Mouse (Mus musculus) intestine, embryonic 16.5 days (tissue): ENCODE data around the gene Gm47995. TPM values are rescaled to one million over a fixed set of nuclear protein-coding genes. Genes with fewer than 3 reads are reported as not detected.

Experiments used
- ATAC-seq: fragments of 200-750 bp; cut with Nextera tagmentation; 2 replicates; pipeline ENCODE4 v1.8.0; 2017; ENCODE audit warnings: moderate TSS enrichment, moderate library complexity
- H3K27ac ChIP-seq: fragments of 300-500 bp; sonication (generic); 2 replicates; pipeline ENCODE4 v1.5.1; 2014; ENCODE audit warnings: mild to moderate bottlenecking, low read length
- H3K27me3 ChIP-seq: fragments of 300-500 bp; sonication (generic); replicated peaks from 2 replicates; pipeline ENCODE4 v1.6.1; 2014; ENCODE audit warnings: low read length, control low read depth, mixed read lengths; ENCODE audit not compliant: control insufficient read depth, insufficient read depth
- H3K36me3 ChIP-seq: fragments of 300-500 bp; sonication (generic); 2 replicates; pipeline ENCODE4 v1.6.1; 2014; ENCODE audit warnings: low read length, control low read depth; ENCODE audit not compliant: control insufficient read depth, insufficient read depth
- H3K4me1 ChIP-seq: fragments of 300-500 bp; sonication (generic); 2 replicates; pipeline ENCODE4 v1.6.1; 2014; ENCODE audit warnings: low read length, control low read depth, mixed read lengths; ENCODE audit not compliant: control insufficient read depth, insufficient read depth
- H3K4me2 ChIP-seq: fragments of 300-500 bp; sonication (generic); 2 replicates; pipeline ENCODE4 v1.6.1; 2014; ENCODE audit warnings: low read depth, low read length, control low read depth
- H3K4me3 ChIP-seq: fragments of 300-500 bp; sonication (generic); 2 replicates; pipeline ENCODE4 v1.5.1; 2014; ENCODE audit warnings: mild to moderate bottlenecking, low read length
- H3K9ac ChIP-seq: fragments of 300-500 bp; sonication (generic); 2 replicates; pipeline ENCODE4 v1.6.1; 2014; ENCODE audit warnings: low read depth, low read length
- H3K9me3 ChIP-seq: fragments of 300-500 bp; sonication (generic); 2 replicates; pipeline ENCODE4 v1.6.1; 2016; ENCODE audit warnings: low read length, control low read depth; ENCODE audit not compliant: control insufficient read depth
- WGBS: fragments of 180-500 bp; shearing (Covaris S2); extraction: QIAGEN DNeasy Blood & Tissue Kit; methylation state at CpG from one replicate; pipeline ENCODE4 v1.1.7; 2014; 5-methylcytosine and 5-hydroxymethylcytosine counted together
- polyA plus RNA-seq: library from polyadenylated mRNA; unstranded; fragments of >200 nt; fragmentation: Nextera tagmentation; extraction: Ambion mirVana; gene quantifications from 2 replicates; pipeline ENCODE4 v1.2.1, GENCODE M21; 2015

The Gm47995 gene
- polyA plus RNA-seq, 1 experiment from 2014 or later: not detected

DNA sequence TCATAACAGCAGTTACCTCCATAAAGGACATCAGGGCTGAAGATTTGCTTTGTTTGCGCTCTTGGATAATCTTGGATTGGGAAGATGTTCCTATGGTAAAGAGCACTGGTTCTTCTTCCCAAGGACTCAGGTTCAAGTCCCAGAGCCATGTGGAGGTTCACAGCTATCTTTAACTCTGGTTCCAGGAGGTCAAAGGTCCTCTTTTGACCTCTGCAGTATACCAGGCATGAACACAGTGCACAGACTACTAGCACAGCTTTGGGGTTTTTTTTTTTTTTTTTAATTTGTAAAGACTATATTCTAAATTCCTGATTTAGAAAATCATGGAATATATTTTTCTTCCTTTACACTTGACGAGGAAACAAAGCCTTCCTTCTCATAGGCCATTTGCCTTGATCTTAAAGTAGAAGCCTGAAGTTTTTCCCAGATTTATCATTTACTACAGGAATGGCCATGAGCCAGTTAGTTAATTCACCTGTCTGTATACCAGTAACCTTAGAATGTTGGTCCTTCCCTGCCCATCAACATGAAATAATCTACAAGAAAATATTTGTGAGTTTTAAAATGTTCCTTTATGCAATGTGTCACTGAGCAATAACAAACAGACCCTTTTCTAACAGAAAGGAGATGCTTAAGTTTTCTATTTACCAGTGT lies 39.3 kb upstream of the Gm47995 start:
- no peak overlapping the region for H3K4me2 ChIP-seq
- no peak overlapping the region for H3K27ac ChIP-seq
- no peak overlapping the region for H3K4me3 ChIP-seq
- peak; percentile 66; the same call in 1 of the 2 replicates for ATAC-seq
- no peaks in the 10 kb centered on the region for H3K27me3 ChIP-seq
- H3K9me3 ChIP-seq: no peaks in the 10 kb centered on the region
- peaks cover 5% of the 10 kb centered on the region; the same call in 1 of the 2 replicates for H3K4me1 ChIP-seq
- WGBS: 84% methylated on average over 2 of the region's 2 CpGs
- H3K36me3 ChIP-seq: no peaks in the 10 kb centered on the region
- no peak overlapping the region for H3K9ac ChIP-seq

DNA sequence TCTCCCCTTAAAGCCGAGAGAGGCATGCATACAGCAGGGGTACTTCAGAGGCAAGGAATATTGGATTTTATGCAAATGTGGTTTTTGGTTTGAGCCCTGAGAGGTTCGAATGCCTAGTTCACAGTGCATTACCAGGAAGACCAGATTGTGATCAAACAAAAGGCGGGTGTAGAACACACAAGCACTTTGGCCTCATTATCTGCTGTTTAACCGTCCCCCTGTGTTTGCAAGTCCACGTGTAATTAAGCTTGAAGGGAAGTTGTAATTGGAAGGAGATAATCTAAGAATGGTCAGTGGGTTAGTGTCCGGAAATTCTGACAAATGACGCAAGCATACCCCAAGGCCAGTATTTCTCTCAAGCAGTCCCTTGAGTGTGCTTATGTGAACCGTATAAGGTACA lies 32.2 kb upstream of the Gm47995 start:
- WGBS: 34% methylated on average over 8 of the region's 8 CpGs

GRCm38 (mm10) chr1:151167297-151168047 lies 30.8 kb upstream of the Gm47995 start:
- WGBS: 17% methylated on average over 12 of the region's 12 CpGs
- Histone ChIP-seq H3K27ac (peak overlapping the region; percentile 91), H3K9ac (peak overlapping the region; percentile 14)

More for the DNA sequence above, 32.2 kb upstream of the Gm47995 start:
- H3K4me3 ChIP-seq: no peak overlapping the region
- peak; percentile 48 for ATAC-seq
- H3K9me3 ChIP-seq: no peaks in the 10 kb centered on the region
- no peaks in the 10 kb centered on the region for H3K27me3 ChIP-seq
- no peak overlapping the region for H3K9ac ChIP-seq
- H3K27ac ChIP-seq: peak overlapping the region; percentile 73; the same call in 1 of the 2 replicates
- H3K36me3 ChIP-seq: no peaks in the 10 kb centered on the region
- peaks cover 7% of the 10 kb centered on the region for H3K4me1 ChIP-seq
- H3K4me2 ChIP-seq: no peak overlapping the region

GRCm38 (mm10) chr1:151168637-151169036 lies 29.6 kb upstream of the Gm47995 start:
- no peak overlapping the region for H3K4me2 ChIP-seq
- no peaks in the 10 kb centered on the region for H3K27me3 ChIP-seq
- H3K27ac ChIP-seq: 0 out of 2 replicates have a peak overlapping the region, but pooled peaks have one; percentile 91
- WGBS: 57% methylated on average over 3 of the region's 3 CpGs
- H3K4me1 ChIP-seq: peaks cover 7% of the 10 kb centered on the region
- H3K9ac ChIP-seq: no peak overlapping the region
- H3K9me3 ChIP-seq: no peaks in the 10 kb centered on the region
- H3K4me3 ChIP-seq: no peak overlapping the region
- no peaks in the 10 kb centered on the region for H3K36me3 ChIP-seq
- ATAC-seq: no peak

More at GRCm38 (mm10) chr1:151167297-151168047, 30.8 kb upstream of the Gm47995 start:
- Histone ChIP-seq H3K4me1 (peaks cover 7% of the 10 kb centered on the region), H3K27me3 (no peaks in the 10 kb centered on the region), H3K36me3 (no peaks in the 10 kb centered on the region), H3K9me3 (no peaks in the 10 kb centered on the region), H3K4me3 (peak overlapping the region; percentile 21), H3K4me2 (peak overlapping the region; percentile 36)
- ATAC-seq: peak; percentile 78

DNA sequence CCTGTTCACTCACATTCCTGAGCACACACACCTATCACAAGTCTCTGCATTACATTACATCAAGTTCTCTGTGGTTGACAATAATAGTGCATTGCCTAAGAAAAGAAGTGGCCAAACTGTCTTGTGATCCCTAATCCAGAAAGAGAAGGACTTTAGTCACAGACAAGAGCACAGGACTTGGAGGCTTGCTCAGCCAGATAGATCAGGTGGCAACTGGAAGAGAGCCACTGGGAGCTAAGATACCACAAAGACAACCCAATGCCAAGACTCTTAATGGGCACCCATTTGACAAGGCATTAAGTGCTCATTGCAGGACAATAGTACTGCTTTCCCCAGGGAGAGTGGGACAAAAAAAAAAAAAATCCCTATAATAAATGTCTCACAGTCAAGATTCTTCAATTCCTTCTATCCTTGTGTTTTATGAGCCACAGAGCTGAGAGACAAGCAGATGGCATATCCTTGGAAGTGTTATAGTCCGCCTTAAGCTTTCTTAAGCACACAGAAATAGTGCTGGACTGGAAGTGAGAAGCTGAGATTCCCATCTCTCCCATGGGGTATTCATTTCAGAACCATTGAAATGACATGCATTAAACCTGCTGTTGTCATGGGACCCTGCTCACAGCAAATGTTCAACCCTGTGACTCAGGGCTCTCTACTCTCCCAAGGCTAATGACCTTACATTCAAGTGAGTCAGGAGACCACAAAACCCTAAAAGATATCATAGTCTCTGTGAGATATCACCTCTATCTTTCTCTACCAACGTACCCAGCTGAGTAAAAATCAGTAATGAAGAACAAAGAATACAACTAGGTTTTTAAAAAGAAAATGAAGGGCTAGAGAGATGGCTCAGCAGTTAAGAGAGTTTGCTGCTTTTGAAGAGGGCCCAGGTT lies 26.4 kb upstream of the Gm47995 start:
- H3K9ac ChIP-seq: no peak overlapping the region
- H3K4me2 ChIP-seq: no peak overlapping the region
- H3K36me3 ChIP-seq: no peaks in the 10 kb centered on the region
- H3K27ac ChIP-seq: peak overlapping the region; percentile 40
- H3K4me1 ChIP-seq: peaks cover 4% of the 10 kb centered on the region
- WGBS: 75% methylated on average over 2 of the region's 2 CpGs
- no peaks in the 10 kb centered on the region for H3K9me3 ChIP-seq
- H3K4me3 ChIP-seq: no peak overlapping the region
- 0 out of 2 replicates have a peak, but pooled peaks have one; percentile 9 for ATAC-seq
- no peaks in the 10 kb centered on the region for H3K27me3 ChIP-seq

DNA sequence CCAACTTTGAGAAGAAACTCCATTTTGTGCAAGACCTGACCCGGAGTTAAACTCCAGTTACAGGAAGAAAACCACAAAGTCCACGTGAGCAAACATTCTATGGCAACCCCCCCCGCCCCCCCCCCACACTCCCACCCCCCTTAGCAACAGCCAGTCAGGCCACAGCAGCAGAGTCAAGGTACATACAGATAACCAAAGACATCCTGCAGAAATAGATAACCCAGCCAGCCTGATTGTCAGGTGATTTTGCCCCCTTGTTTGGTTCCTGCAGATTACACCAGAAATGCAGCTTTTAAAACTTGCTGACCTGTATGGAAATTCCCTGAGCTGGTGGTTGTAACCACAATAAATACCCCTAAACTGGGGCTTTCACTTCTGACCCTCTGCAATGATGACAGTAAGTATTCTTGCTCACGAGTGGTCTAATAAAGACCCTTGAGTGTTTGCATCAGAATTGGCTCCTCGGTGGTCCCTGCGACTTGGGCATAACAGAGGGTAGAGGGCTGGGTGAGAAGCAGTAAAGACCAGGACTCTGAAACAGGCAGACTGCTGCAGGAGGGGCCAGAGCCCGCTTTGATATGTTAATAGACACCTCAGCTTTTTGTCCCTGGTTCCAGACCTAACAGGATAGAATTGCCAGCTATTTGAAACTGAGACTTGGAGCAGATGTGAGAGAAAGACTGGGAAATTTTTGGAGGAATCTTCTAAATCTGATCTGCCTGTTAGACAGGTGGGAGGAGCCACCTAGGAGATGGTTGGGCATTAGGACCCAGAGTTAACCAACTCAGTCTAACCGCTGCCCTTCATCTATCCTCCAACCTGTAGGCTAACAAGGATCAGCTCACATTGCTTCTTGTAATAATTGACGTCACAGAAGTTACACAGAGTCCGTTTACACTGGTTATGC lies 21.0 kb upstream of the Gm47995 start:
- Histone ChIP-seq H3K9ac (0 out of 2 replicates have a peak overlapping the region, but pooled peaks have one; percentile 8), H3K4me2 (peak overlapping the region; percentile 44), H3K4me1 (0 out of 2 replicates have a peak, but pooled peaks cover 3% of the 10 kb centered on the region), H3K27ac (peak overlapping the region; percentile 68), H3K9me3 (no peaks in the 10 kb centered on the region), H3K4me3 (no peak overlapping the region), H3K27me3 (no peaks in the 10 kb centered on the region), H3K36me3 (no peaks in the 10 kb centered on the region)
- ATAC-seq: peak; percentile 95
- 10% methylated on average over 10 of the region's 10 CpGs for WGBS

DNA sequence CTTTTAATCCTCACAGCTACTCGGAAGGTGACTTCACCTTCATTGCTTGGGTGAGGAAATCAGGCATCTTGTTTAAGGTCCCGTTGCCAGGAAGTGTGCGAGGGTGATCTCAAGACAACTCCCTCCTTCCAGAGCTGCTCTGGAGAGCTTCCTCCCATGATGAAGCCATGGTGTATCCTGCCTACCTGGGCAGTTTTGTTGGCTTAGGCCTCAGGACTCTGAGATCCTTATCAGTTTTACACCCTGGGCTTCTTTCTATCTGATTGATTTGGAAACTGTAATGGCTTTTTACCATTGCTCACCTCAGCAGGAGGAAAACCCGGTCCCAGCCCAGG lies 20.3 kb upstream of the Gm47995 start:
- WGBS: 11% methylated on average over 4 of the region's 4 CpGs
- Histone ChIP-seq H3K4me1 (0 out of 2 replicates have a peak, but pooled peaks cover 3% of the 10 kb centered on the region), H3K9me3 (no peaks in the 10 kb centered on the region), H3K27me3 (no peaks in the 10 kb centered on the region), H3K4me2 (peak overlapping the region; percentile 44), H3K27ac (peak overlapping the region; percentile 68), H3K36me3 (no peaks in the 10 kb centered on the region), H3K4me3 (peak overlapping the region; percentile 27; the same call in 1 of the 2 replicates), H3K9ac (no peak overlapping the region)
- ATAC-seq: no peak

DNA sequence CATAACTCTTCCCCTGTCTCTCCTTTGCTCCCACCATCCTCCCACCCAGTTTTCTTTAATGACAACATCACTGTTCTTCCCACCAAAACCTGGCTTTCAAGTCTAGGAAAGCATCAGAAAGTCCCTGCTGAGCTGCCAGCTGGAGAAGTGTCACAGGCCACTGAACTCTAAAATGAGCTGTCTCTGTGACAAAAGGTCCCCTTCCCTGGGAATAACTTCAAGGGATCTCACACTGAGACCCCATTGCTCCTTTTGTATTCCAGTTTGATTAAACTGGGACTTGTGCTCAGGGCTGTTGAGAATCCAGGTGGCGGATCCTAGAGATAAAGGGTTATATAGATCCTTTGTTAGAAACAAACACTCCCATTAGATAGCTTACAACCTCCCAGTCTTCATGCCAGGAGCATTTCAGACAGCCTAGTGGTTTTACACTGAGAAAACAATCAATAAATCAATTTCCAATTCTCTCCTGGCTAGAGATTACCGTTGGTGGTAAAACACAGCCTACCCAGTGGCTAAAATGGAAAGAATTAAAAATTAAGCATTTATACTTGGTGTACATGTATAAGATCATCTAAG lies 19.7 kb upstream of the Gm47995 start:
- no peak overlapping the region for H3K9ac ChIP-seq
- no peaks in the 10 kb centered on the region for H3K9me3 ChIP-seq
- no peak overlapping the region for H3K4me3 ChIP-seq
- peak overlapping the region; percentile 26; the same call in 1 of the 2 replicates for H3K27ac ChIP-seq
- no peaks in the 10 kb centered on the region for H3K27me3 ChIP-seq
- H3K4me2 ChIP-seq: no peak overlapping the region
- H3K4me1 ChIP-seq: 0 out of 2 replicates have a peak, but pooled peaks cover 3% of the 10 kb centered on the region
- no peak for ATAC-seq
- no peaks in the 10 kb centered on the region for H3K36me3 ChIP-seq
- 53% methylated on average over 2 of the region's 2 CpGs for WGBS
